Mouse (Mus musculus): ENCODE measurements at regions not wholly inside any gene's neighbourhood (a gene's known extent, or its start where the extent isn't known, plus 50 kb on each side); places are given as distances from the start of the nearest gene placed in this dataset.

DNA sequence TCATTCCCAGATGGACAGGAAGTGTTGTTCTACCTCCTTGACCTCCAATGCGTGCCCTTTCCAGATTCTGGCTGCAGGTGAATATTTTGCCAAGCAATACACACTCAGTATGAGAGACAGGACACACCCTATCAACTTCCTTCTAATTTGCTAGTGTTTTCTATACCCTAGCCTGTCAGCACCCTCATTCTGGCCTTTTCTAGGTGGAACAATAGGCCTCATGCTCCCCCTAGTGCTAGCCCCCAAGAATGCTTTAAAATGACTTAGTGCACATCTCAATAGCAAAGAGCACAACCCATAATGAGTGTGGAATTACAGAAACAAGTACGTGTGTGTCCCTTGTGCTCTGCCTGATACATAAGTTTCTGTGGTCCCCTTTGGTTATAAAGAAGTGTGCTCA lies 161.1 kb downstream of the Ibtk start:
- 51% methylated on average over 2 of the region's 2 CpGs for WGBS
- no peak overlapping the region for H3K4me3 ChIP-seq (ENCODE audit: low read depth, low read length)
- TF ChIP-seq EP300 (optimal IDR thresholded peaks at IDR 0.05) (no peak), CTCF (IDR thresholded peaks at IDR 0.05; ENCODE audit: low read depth) (peak; percentile 77)
- H3K4me2 ChIP-seq (replicated peaks; ENCODE audit: low read depth) = no peak overlapping the region
- H3K27me3 ChIP-seq (ENCODE audit: control insufficient read depth, insufficient read depth, low read length) = no peaks in the 10 kb centered on the region
- DNase-seq (ENCODE audit: low spot score) (peak; percentile 46), ATAC-seq (ENCODE audit: low FRiP score, low TSS enrichment) (0 out of 2 replicates have a peak, but pooled peaks have one; percentile 24)
- H3K9me3 ChIP-seq (ENCODE audit: control insufficient read depth, low read length) = no peaks in the 10 kb centered on the region
- no peak overlapping the region for H3K9ac ChIP-seq (ENCODE audit: low read length)
- no peak overlapping the region for H3K27ac ChIP-seq (replicated peaks)
- H3K4me1 ChIP-seq (replicated peaks; ENCODE audit: control insufficient read depth, insufficient read depth) = no peaks in the 10 kb centered on the region
- H3K36me3 ChIP-seq (ENCODE audit: control insufficient read depth, insufficient read depth, low read length) = no peaks in the 10 kb centered on the region

DNA sequence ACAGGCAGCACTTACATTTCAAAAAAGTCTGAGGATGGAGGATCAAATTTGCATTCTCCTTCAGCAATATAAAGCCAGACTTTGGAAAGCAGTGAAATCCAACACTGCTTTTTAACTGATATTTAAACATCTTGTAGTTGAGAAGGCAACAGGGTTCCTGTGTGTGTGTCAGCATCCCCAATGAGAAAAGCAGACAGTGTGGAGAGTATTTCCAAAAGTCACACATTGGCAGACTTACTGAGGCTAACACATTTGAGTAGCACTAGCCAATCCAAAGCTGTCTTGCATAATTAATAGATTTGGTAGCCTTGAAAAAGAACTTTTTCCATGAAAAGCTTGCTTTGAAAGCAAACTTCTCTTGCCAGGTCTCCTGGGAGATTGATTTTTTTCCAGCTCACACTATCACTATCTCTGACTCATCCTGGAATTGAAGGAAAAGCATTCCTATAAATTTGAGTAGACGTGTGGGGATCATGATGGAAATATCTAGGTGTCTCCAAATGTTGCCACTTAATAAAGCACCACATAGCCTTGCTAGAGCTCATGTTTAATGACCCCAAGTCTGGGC lies 168.0 kb downstream of the Ibtk start:
- no peaks in the 10 kb centered on the region for H3K36me3 ChIP-seq (ENCODE audit: control insufficient read depth, insufficient read depth, low read length)
- no peak overlapping the region for H3K4me3 ChIP-seq (ENCODE audit: low read depth, low read length)
- no peaks in the 10 kb centered on the region for H3K27me3 ChIP-seq (ENCODE audit: control insufficient read depth, insufficient read depth, low read length)
- no peak overlapping the region for H3K9ac ChIP-seq (ENCODE audit: low read length)
- H3K27ac ChIP-seq (replicated peaks) = no peak overlapping the region
- H3K4me1 ChIP-seq (replicated peaks; ENCODE audit: control insufficient read depth, insufficient read depth) = no peaks in the 10 kb centered on the region
- 46% methylated on average over 1 of the region's 1 CpGs for WGBS
- H3K4me2 ChIP-seq (replicated peaks; ENCODE audit: low read depth) = no peak overlapping the region
- no peak for ATAC-seq (ENCODE audit: low FRiP score, low TSS enrichment)
- TF ChIP-seq CTCF (IDR thresholded peaks at IDR 0.05; ENCODE audit: low read depth) (no peak), EP300 (optimal IDR thresholded peaks at IDR 0.05) (no peak)
- DNase-seq (ENCODE audit: low spot score) = no peak
- no peaks in the 10 kb centered on the region for H3K9me3 ChIP-seq (ENCODE audit: control insufficient read depth, low read length)

DNA sequence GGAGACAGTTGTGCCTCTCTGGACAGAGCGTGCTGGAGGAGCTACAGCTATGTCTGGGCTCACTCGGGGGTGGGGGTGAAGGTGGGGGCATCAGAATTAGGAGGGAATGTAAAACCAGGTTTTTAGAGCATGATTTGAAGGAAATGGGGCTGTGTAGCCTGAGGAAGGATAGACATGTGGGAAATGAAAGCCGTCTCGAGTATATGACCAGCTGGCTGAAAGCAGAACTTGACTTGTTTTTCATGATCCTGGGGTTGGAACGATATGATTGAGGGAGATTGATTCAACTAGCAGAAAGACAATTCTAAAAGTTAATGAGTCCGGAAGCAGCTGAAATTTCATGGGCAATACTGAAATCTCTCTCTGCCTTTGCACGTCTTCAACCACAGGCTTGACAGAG lies 171.3 kb downstream of the Ibtk start:
- ATAC-seq (ENCODE audit: low FRiP score, low TSS enrichment) = no peak
- Histone ChIP-seq H3K4me1 (replicated peaks; ENCODE audit: control insufficient read depth, insufficient read depth) (no peaks in the 10 kb centered on the region), H3K4me2 (replicated peaks; ENCODE audit: low read depth) (no peak overlapping the region), H3K9me3 (ENCODE audit: control insufficient read depth, low read length) (no peaks in the 10 kb centered on the region), H3K27me3 (ENCODE audit: control insufficient read depth, insufficient read depth, low read length) (no peaks in the 10 kb centered on the region), H3K4me3 (ENCODE audit: low read depth, low read length) (no peak overlapping the region), H3K36me3 (ENCODE audit: control insufficient read depth, insufficient read depth, low read length) (no peaks in the 10 kb centered on the region), H3K27ac (replicated peaks) (no peak overlapping the region), H3K9ac (ENCODE audit: low read length) (no peak overlapping the region)
- no peak for TF ChIP-seq CTCF (IDR thresholded peaks at IDR 0.05; ENCODE audit: low read depth)
- no peak for TF ChIP-seq EP300 (optimal IDR thresholded peaks at IDR 0.05)
- WGBS = 78% methylated on average over 7 of the region's 7 CpGs
- DNase-seq (ENCODE audit: low spot score) = no peak

DNA sequence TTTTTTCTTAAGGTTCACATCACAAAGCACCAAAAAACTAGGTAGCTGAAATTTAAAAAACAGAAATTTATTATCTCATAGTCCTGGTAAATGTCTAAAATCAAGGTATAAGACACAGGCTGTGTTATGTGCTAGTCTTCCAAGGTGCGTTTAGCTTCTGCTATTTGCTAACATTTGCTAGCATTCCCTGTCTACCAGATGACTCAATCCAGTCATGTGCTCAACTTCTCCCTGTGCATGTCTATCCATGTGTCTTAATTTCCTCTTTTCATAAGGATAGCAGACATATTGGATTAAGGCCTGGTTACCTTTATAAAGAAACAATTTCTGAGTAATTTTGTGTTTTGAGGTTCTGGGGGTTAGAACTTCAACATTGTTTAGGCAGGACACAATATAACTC lies 171.8 kb downstream of the Ibtk start:
- Histone ChIP-seq H3K4me3 (ENCODE audit: low read depth, low read length) (no peak overlapping the region), H3K4me1 (replicated peaks; ENCODE audit: control insufficient read depth, insufficient read depth) (no peaks in the 10 kb centered on the region), H3K27me3 (ENCODE audit: control insufficient read depth, insufficient read depth, low read length) (no peaks in the 10 kb centered on the region), H3K9me3 (ENCODE audit: control insufficient read depth, low read length) (no peaks in the 10 kb centered on the region), H3K36me3 (ENCODE audit: control insufficient read depth, insufficient read depth, low read length) (no peaks in the 10 kb centered on the region), H3K27ac (replicated peaks) (no peak overlapping the region), H3K4me2 (replicated peaks; ENCODE audit: low read depth) (no peak overlapping the region), H3K9ac (ENCODE audit: low read length) (no peak overlapping the region)
- DNase-seq (ENCODE audit: low spot score) = no peak
- no peak for ATAC-seq (ENCODE audit: low FRiP score, low TSS enrichment)
- 77% methylated on average over 1 of the region's 1 CpGs for WGBS
- TF ChIP-seq CTCF (IDR thresholded peaks at IDR 0.05; ENCODE audit: low read depth) (no peak), EP300 (optimal IDR thresholded peaks at IDR 0.05) (no peak)

DNA sequence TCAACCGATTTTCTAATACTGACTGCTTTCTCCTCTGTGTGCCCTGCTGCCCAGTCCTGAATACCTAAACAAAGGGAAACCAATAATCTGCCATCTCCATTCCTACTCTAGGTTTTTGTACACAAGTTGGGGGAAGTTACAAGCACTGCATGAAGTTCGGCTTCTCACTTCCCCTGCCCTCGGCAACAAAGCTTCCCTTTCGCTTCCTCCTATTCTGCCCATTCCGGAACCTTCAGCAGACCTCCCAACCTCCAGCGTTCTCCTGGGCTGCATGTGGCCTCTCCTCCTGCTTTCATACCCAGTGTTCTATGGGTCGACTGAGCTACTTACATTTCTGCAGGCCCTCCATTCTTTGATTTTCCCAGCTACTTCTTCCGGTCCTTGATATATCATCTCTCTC lies 180.3 kb downstream of the Ibtk start:
- Histone ChIP-seq H3K9me3 (ENCODE audit: control insufficient read depth, low read length) (no peaks in the 10 kb centered on the region), H3K27me3 (ENCODE audit: control insufficient read depth, insufficient read depth, low read length) (no peaks in the 10 kb centered on the region), H3K4me2 (replicated peaks; ENCODE audit: low read depth) (no peak overlapping the region), H3K9ac (ENCODE audit: low read length) (no peak overlapping the region), H3K4me1 (replicated peaks; ENCODE audit: control insufficient read depth, insufficient read depth) (no peaks in the 10 kb centered on the region), H3K4me3 (ENCODE audit: low read depth, low read length) (no peak overlapping the region), H3K36me3 (ENCODE audit: control insufficient read depth, insufficient read depth, low read length) (no peaks in the 10 kb centered on the region), H3K27ac (replicated peaks) (no peak overlapping the region)
- no peak for DNase-seq (ENCODE audit: low spot score)
- ATAC-seq (ENCODE audit: low FRiP score, low TSS enrichment) = no peak
- 81% methylated on average over 8 of the region's 8 CpGs for WGBS
- TF ChIP-seq EP300 (optimal IDR thresholded peaks at IDR 0.05) (no peak), CTCF (IDR thresholded peaks at IDR 0.05; ENCODE audit: low read depth) (no peak)

DNA sequence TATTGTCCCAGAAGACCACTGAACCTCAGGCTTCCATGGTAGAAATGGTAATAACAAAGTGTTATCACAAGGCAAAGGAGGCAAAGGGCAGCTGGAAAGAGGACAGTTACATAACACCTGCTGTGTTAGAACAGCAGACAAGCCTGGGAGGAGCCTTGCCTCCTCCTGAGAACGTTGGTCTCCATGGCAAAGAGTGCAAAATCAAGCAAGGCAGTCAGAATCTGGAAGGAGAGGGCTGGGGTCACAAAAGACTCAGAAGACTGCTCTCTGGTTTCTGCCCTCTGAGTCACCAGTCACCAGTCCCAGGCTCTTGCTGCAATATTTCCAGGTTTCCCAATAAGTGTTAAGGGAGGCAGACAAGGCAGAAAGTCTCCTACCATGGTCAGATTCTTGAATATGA lies 197.3 kb downstream of the Ibtk start:
- Histone ChIP-seq H3K9me3 (ENCODE audit: control insufficient read depth, low read length) (no peaks in the 10 kb centered on the region), H3K4me1 (replicated peaks; ENCODE audit: control insufficient read depth, insufficient read depth) (no peaks in the 10 kb centered on the region), H3K4me2 (replicated peaks; ENCODE audit: low read depth) (no peak overlapping the region), H3K27me3 (ENCODE audit: control insufficient read depth, insufficient read depth, low read length) (no peaks in the 10 kb centered on the region), H3K27ac (replicated peaks) (no peak overlapping the region), H3K9ac (ENCODE audit: low read length) (no peak overlapping the region), H3K36me3 (ENCODE audit: control insufficient read depth, insufficient read depth, low read length) (no peaks in the 10 kb centered on the region), H3K4me3 (ENCODE audit: low read depth, low read length) (no peak overlapping the region)
- ATAC-seq (ENCODE audit: low FRiP score, low TSS enrichment) (no peak), DNase-seq (ENCODE audit: low spot score) (no peak)
- no peak for TF ChIP-seq EP300 (optimal IDR thresholded peaks at IDR 0.05)
- TF ChIP-seq CTCF (IDR thresholded peaks at IDR 0.05; ENCODE audit: low read depth) = no peak
- 46% methylated on average over 1 of the region's 1 CpGs for WGBS
